Mouse (Mus musculus) forebrain, embryonic 10.5 days (tissue): ENCODE measurements around the gene Myof. TPM values are rescaled to one million over a fixed set of nuclear protein-coding genes. Genes with fewer than 3 reads are reported as not detected.

Source experiments
- DNase-seq: peaks from one replicate; pipeline ENCODE4 v3.0.0-alpha.2; 2017; ENCODE audit warnings: low spot score; ENCODE audit errors: extremely low spot score
- H3K27ac ChIP-seq: fragments of 300-500 bp; sonication (generic); 2 replicates; pipeline ENCODE4 v1.5.1; 2016; ENCODE audit warnings: mild to moderate bottlenecking
- H3K27me3 ChIP-seq: fragments of 300-500 bp; sonication (generic); 2 replicates; pipeline ENCODE4 v1.6.1; 2016; ENCODE audit warnings: mild to moderate bottlenecking; ENCODE audit not compliant: poor library complexity, severe bottlenecking
- H3K36me3 ChIP-seq: fragments of 300-500 bp; sonication (generic); replicated peaks from 2 replicates; pipeline ENCODE4 v1.6.1; 2016; ENCODE audit warnings: mild to moderate bottlenecking, moderate library complexity
- H3K4me1 ChIP-seq: fragments of 300-500 bp; sonication (generic); 2 replicates; pipeline ENCODE4 v1.6.1; 2016
- H3K4me3 ChIP-seq: fragments of 300-500 bp; sonication (generic); 2 replicates; pipeline ENCODE4 v1.5.1; 2016; ENCODE audit warnings: mild to moderate bottlenecking, moderate library complexity
- H3K9me3 ChIP-seq: fragments of 300-500 bp; sonication (generic); 2 replicates; pipeline ENCODE4 v1.6.1; 2016; ENCODE audit warnings: mild to moderate bottlenecking, moderate library complexity
- WGBS: fragments of 180-500 bp; shearing (Covaris S2); methylation state at CpG from one replicate; pipeline ENCODE4 v1.1.7; 2016; 5-methylcytosine and 5-hydroxymethylcytosine counted together
- polyA plus RNA-seq: library from polyadenylated mRNA; unstranded; fragments of >200 nt; fragmentation: Nextera tagmentation; extraction: Ambion mirVana; gene quantifications from 2 replicates; pipeline ENCODE4 v1.2.1, GENCODE M21; 2016

The Myof gene
- polyA plus RNA-seq, 1 experiment from 2014 or later, result 2.3 TPM

DNA sequence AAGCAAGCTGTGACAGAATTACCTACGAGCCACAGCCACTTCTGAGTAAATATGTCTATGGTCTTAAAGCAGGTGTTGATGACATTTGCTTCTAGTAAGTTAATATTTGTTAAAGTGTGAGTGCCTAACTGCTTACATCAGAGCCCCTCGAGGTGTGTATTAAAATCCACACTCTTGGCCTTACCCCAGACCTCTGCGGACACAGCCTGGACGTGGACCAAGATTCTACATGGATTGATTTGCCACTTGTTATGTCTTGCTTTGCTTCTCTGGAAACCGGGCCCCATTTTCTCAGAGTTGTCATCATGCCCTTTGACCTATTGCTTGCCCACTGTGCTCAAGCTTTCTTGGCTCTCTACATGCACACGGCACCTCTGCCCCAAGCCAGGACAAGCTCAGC lies 130.9 kb downstream of the Myof start:
- Histone ChIP-seq H3K27me3 (no peaks in the 10 kb centered on the region), H3K4me3 (no peak overlapping the region), H3K4me1 (peaks cover 13% of the 10 kb centered on the region), H3K9me3 (no peaks in the 10 kb centered on the region), H3K27ac (no peak overlapping the region), H3K36me3 (no peaks in the 10 kb centered on the region)
- 78% methylated on average over 6 of the region's 6 CpGs for WGBS
- no peak for DNase-seq

DNA sequence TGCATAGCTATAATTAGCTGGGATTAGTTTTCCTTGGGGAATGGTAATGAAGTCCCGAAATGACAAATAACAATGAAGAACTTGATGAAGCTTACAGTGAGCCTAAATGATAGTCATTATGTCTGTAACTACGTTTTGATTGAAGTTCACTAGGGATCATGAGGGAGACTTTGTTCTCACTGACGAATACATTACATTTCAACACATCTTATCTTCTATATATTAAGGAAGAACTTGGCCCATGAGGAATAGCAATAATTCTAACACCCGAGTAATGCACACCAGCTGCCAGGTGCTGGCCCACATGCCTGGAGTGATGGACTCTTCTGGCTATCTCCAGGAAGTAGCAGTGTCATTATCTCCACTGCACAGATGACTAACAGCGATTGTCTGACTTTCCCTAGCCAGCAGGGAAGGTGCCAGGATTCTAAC lies 133.5 kb downstream of the Myof start:
- WGBS, result 78% methylated on average over 5 of the region's 5 CpGs
- H3K36me3 ChIP-seq, result no peaks in the 10 kb centered on the region
- DNase-seq, result no peak

DNA sequence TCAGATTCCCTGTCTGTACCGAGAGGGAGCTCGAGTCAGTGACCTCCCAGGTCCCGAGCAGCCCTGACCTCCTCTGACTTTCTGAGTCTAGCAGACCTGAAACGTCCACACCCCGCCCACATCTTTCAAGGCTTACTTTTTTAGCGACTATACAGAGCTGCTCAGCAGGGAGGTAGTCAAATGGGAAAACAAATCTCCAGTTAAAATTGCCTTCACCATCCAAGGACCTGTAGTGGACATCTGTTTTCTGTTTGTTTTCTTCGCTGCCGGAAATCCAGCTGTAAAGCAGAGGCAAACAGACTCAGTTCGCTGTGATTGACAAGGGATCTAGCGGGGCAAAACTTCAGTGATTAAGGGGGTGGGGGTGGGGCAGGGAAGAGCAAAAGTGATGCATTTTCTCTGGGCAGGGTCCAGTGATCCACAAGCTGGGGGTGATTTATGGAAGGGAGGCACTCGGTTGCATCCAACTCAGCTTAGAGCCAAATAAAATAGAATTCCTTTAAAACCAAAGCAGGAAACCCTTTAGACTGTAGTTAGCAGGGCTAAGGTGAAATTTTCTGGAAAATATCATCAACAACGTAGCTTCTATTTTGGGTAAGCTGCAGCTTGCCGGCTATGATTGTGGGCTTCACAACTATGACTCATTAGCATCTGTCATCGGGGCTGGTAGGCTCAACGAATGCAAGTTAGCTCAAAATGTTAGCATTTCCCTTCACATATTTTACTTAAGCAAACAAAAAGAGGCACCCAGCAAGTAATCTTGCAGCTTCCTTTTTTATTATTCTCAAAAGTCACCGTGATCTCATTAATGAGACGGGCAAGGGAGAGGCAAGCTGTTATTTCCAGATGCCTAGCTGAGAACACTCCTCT lies 135.7 kb downstream of the Myof start:
- Histone ChIP-seq H3K27me3 (peaks cover 29% of the 10 kb centered on the region; the same call in 1 of the 2 replicates), H3K4me1 (peaks cover 22% of the 10 kb centered on the region), H3K36me3 (no peaks in the 10 kb centered on the region), H3K4me3 (no peak overlapping the region), H3K27ac (peak overlapping the region; percentile 1; the same call in 1 of the 2 replicates), H3K9me3 (no peaks in the 10 kb centered on the region)
- 40% methylated on average over 17 of the region's 17 CpGs for WGBS
- DNase-seq, result peak; percentile 24

More for the DNA sequence above, 133.5 kb downstream of the Myof start:
- Histone ChIP-seq H3K9me3 (no peaks in the 10 kb centered on the region), H3K27ac (no peak overlapping the region), H3K4me1 (peaks cover 24% of the 10 kb centered on the region), H3K27me3 (peaks cover 19% of the 10 kb centered on the region; the same call in 1 of the 2 replicates), H3K4me3 (no peak overlapping the region)

DNA sequence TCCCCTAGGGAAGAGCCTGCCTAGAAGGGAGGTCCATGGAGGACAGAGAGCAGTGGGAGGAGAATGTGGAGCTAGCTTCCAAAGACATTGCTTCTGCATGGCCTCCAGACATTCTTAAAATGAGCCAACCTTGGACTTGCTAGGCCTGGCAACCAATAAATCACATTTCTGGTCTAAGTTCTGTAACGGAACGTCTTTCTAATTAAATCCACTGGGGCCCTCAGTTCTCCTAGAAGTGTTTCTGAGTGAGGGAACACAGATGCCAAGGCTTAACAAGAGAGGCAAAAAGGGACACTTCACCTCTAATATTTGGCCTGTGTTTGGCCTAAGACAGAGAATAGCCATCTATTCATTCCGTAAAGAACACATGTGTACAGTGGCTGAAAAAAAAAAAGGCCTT lies 136.5 kb downstream of the Myof start:
- Histone ChIP-seq H3K27me3 (peaks cover 33% of the 10 kb centered on the region; the same call in 1 of the 2 replicates), H3K27ac (peak overlapping the region; percentile 1; the same call in 1 of the 2 replicates), H3K4me3 (no peak overlapping the region), H3K4me1 (peaks cover 20% of the 10 kb centered on the region), H3K36me3 (no peaks in the 10 kb centered on the region), H3K9me3 (no peaks in the 10 kb centered on the region)
- no peak for DNase-seq
- WGBS, result 68% methylated on average over 3 of the region's 3 CpGs

DNA sequence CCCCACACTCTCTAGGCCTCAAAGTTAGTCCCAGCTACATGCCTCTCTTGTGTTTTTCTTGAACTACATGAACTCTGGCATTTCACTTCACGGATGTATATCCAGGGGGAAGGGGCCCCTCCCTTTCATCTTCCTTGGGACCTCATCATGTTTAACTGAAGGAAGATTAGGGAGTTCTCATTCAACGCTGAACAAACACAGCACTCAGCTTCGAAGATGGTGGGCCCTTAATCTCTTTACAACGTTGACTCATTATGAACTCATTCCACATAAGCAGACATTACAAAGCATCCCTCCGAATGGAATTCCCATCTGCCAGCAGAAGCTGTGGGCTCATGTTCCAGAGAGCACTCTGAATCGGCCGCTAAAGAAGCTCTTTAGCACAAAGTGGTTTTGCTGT lies 147.3 kb downstream of the Myof start:
- WGBS, result 41% methylated on average over 7 of the region's 7 CpGs
- no peaks in the 10 kb centered on the region for H3K9me3 ChIP-seq
- no peak for DNase-seq
- H3K4me1 ChIP-seq, result peaks cover 13% of the 10 kb centered on the region
- H3K36me3 ChIP-seq, result no peaks in the 10 kb centered on the region
- H3K4me3 ChIP-seq, result no peak overlapping the region
- H3K27me3 ChIP-seq, result peaks cover 67% of the 10 kb centered on the region
- no peak overlapping the region for H3K27ac ChIP-seq

DNA sequence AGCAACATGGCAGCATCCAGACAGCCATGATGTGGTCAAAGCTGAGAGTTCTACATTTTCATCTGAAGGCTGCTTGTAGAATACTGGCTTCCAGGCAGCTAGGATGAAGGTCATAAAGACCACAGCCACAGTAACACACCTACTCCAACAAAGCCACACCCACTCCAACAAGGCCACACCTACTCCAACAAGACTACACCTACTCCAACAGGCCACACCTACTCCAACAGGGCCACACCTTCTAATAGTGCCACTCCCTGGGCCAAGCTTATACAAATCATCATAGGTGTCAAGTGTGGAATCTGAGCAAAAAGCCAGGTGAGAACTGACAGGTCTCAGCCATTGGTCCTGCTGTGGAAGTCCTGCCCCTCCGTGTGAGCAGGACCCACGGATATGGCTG lies 152.4 kb downstream of the Myof start:
- no peaks in the 10 kb centered on the region for H3K36me3 ChIP-seq
- H3K27me3 ChIP-seq, result peaks cover 94% of the 10 kb centered on the region
- DNase-seq, result no peak
- peaks cover 8% of the 10 kb centered on the region for H3K4me1 ChIP-seq
- 93% methylated on average over 2 of the region's 2 CpGs for WGBS
- H3K27ac ChIP-seq, result no peak overlapping the region
- no peaks in the 10 kb centered on the region for H3K9me3 ChIP-seq
- H3K4me3 ChIP-seq, result no peak overlapping the region

DNA sequence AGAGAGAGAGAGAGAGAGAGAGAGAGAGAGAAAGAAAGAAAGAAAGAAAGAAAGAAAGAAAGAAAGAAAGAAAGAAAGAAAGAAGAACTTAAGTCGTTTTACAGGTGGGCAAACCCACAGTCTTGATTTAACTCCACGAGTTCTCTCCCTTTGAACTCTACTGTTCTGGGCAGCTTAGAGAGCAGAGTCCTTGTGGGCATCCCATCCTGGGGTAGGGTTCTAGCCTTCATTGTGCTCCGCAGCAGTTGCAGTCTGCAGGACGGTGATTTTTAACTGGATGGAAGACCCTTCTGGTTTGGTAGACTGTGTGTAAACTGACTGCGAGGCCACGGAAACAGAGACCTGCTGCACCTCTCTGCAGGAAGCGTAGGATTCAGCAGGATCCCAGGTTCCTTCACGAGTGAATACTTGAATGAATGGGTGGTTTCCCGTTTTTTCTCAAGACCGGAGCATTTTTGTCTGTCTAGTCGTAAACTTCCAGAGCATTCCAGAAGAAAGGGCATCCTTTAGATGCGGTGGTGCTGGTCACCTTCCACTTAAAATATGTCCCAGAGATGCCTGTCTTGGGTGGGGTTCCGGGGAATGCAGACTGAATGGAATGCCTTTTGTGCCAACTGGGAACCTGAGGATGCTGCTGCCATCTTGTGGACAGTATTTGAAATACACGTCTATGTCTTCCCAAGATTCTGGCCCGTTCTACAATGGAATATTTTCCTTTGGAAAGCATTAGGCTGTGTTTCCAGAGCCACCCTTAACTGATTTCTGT lies 156.8 kb downstream of the Myof start:
- Histone ChIP-seq H3K4me3 (peak overlapping the region; percentile 29), H3K27me3 (peaks cover 99% of the 10 kb centered on the region), H3K9me3 (no peaks in the 10 kb centered on the region), H3K4me1 (peaks cover 23% of the 10 kb centered on the region), H3K36me3 (no peaks in the 10 kb centered on the region), H3K27ac (no peak overlapping the region)
- DNase-seq, result peak; percentile 69
- WGBS, result 17% methylated on average over 15 of the region's 15 CpGs

DNA sequence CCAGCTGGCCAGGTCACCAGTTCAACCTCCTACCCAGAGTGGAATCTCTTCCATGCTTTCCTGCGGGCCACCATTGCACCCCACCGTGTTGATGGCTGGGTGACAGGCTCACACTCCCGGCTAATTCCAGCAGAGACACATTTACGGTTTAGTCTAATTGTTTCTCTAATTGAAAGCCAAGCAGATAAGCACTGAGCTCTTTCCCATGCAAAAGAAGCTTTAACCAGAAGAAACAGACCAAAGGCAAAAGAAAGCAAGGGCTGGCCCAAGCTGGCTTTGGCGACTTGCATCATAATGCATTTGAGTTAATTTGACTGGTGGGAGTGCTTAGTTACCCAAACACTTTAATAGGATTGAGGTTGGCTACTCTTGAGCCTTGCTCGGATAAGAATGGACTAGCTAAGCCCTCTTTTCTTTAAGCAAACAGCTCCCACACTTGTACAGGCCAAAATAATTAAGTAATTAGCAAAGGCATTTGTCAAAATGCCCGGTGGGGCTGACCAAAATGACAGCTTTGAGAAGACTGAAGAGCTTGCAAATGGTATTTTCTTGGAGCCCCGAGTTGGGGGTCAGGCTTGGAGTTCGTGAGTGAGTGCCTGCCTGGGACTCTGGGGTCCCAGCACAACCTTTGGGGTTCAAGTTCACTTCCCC lies 161.8 kb downstream of the Myof start:
- 2% methylated on average over 9 of the region's 9 CpGs for WGBS
- peak; percentile 62 for DNase-seq

DNA sequence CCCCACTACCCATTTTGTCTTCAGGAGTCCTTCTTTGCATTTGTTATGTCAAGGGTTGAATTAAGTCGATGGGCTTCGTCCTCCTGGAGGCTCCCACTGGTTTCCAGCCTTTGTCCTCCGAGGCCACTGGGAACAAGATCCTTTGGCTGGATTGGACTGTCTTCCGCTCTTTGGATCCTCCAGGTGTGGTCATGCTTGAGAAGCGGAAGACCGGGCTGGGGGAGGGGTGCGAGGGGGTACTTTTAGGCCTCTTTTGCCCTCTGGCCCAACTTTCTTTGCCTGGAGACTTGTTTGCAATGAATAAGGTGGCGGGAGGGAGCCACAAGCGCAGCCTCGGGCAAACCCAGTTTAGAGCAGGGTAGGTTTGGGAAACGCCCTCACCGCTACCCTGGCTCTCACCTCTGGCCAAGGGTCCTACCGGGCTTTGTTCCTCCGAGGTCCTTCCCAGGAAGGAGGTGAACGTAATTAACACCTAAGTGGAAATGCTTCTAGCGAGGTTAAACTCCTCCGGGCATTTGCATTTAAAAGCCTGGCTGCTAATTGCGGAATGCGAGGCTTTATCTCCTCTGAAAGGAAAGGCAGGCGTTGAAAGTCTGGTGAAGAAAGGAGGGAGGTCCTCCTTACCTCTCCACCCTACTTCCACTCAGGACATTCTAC lies 165.7 kb downstream of the Myof start:
- H3K9me3 ChIP-seq, result no peaks in the 10 kb centered on the region
- no peaks in the 10 kb centered on the region for H3K36me3 ChIP-seq
- peak overlapping the region; percentile 34 for H3K4me3 ChIP-seq
- peaks cover 43% of the 10 kb centered on the region for H3K4me1 ChIP-seq
- H3K27ac ChIP-seq, result 0 out of 2 replicates have a peak overlapping the region, but pooled peaks have one; percentile 40
- 2% methylated on average over 20 of the region's 20 CpGs for WGBS
- peaks cover 96% of the 10 kb centered on the region for H3K27me3 ChIP-seq
- DNase-seq, result peak; percentile 26

More for the DNA sequence above, 161.8 kb downstream of the Myof start:
- peaks cover 100% of the 10 kb centered on the region for H3K27me3 ChIP-seq
- no peaks in the 10 kb centered on the region for H3K9me3 ChIP-seq
- no peaks in the 10 kb centered on the region for H3K36me3 ChIP-seq
- peaks cover 54% of the 10 kb centered on the region for H3K4me1 ChIP-seq
- H3K4me3 ChIP-seq, result no peak overlapping the region
- no peak overlapping the region for H3K27ac ChIP-seq

DNA sequence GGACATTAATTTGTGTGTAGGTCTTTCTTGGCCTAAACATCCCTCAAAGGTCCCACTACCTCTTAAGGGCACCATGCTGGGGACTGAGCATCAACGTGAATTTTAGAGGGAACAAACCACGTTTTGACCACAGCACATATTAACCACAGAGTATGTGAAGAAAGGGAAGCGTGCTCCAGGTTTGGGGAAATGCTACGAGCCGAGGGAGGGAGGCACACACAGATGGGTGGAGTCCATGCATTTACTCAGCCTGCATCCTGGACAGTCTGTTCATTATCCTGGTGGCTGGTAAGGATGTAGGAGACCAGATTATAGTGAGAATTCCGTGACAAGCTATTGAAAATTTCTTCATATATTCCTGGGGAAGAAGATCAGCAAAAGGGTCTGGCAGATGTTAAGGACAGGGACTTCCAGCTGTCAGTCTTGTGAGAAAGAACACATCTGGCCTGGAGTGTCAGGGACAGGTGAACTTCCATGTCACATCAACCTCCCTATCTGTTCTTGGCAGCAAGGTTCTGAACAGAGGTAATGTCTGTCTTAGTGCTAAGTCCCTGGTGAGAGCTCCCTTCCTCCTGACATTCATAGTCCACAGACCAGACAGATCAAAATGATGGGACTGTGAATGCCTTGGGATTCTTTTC lies 166.7 kb downstream of the Myof start:
- H3K27ac ChIP-seq, result no peak overlapping the region
- DNase-seq, result no peak
- H3K9me3 ChIP-seq, result no peaks in the 10 kb centered on the region
- H3K4me1 ChIP-seq, result peaks cover 35% of the 10 kb centered on the region
- no peak overlapping the region for H3K4me3 ChIP-seq
- no peaks in the 10 kb centered on the region for H3K36me3 ChIP-seq
- 58% methylated on average over 6 of the region's 6 CpGs for WGBS
- H3K27me3 ChIP-seq, result peaks cover 94% of the 10 kb centered on the region

DNA sequence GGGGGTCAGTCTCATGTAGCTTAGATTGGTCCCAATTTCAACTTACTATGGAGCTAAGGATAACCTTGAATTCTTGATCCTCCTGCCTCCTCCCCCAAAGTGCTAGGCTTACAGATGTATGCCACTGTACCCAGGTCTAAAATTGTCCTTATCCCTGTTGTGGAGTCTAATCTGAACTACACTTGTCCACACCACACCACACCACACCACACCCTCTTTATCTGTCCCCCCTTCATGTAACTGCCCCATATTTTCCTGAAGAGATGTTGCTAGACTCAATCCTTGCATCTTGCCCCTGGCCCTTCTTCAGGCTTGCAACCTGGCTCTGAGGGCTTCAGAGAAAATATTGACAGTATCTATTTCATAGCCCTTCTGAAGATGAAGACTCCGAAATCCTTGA lies 169.9 kb downstream of the Myof start:
- no peak for DNase-seq
- H3K27me3 ChIP-seq, result peaks cover 78% of the 10 kb centered on the region
- no peaks in the 10 kb centered on the region for H3K9me3 ChIP-seq
- H3K27ac ChIP-seq, result no peak overlapping the region
- no peaks in the 10 kb centered on the region for H3K36me3 ChIP-seq
- WGBS, result 89% methylated on average over 1 of the region's 1 CpGs
- H3K4me3 ChIP-seq, result no peak overlapping the region
- H3K4me1 ChIP-seq, result peaks cover 14% of the 10 kb centered on the region

DNA sequence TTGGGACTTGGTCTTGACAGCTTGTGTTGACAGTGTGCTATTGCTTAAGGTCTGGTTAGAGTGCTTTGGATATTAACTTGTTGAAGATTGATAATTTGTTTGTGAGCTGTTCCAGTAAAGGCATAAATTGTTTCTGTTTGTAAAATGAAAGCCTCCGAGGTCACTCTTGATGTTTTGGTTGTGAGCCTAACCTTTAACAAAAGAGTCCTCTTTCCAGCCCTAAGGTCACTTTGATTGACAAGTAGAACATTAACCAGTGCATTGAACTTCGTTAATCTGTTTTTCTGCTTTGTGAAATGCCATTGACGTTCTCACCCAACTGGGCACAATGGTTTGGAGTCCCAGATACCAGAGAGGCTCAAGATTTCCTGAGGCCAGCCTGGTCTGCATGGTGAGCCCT lies 175.8 kb downstream of the Myof start:
- peaks cover 10% of the 10 kb centered on the region for H3K4me1 ChIP-seq
- WGBS, result 64% methylated on average over 3 of the region's 3 CpGs
- H3K9me3 ChIP-seq, result no peaks in the 10 kb centered on the region
- H3K4me3 ChIP-seq, result no peak overlapping the region
- no peak for DNase-seq
- H3K27me3 ChIP-seq, result peaks cover 27% of the 10 kb centered on the region
- H3K27ac ChIP-seq, result no peak overlapping the region
- H3K36me3 ChIP-seq, result no peaks in the 10 kb centered on the region
